Mouse (Mus musculus) layer of hippocampus, adult 8-10 months (tissue): ENCODE measurements around the gene Eif1b. TPM values are rescaled to one million over a fixed set of nuclear protein-coding genes. Genes with fewer than 3 reads are reported as not detected.
"Not testable (repeated sequence)": the region's sequence is repeated elsewhere in the genome, so short reads cannot be mapped to it uniquely, and the experiment has no call there.

Experiments used
- DNase-seq, 2 experiments: peaks; one replicate each; pipeline ENCODE4 v3.0.0; 2022; ENCODE audit warnings: low spot score in 2 of 2
- total RNA-seq, 4 experiments: library from RNA; stranded (reverse); gene quantifications; 2 replicates each; pipeline ENCODE4 v1.2.4; 2022

Eif1b gene
- total RNA-seq, 4 experiments from 2014 or later, result 173 to 207 (median 189) TPM

GRCm38 (mm10) chr9:120521161-120521560 is 29.1 kb downstream of the Eif1b start:
- DNase-seq, result no peak

- DNase-seq, result no peak
Measured at GRCm38 (mm10) chr9:120527270-120527669, 35.2 kb downstream of the Eif1b start.

GRCm38 (mm10) chr9:120527919-120528318 is 35.9 kb downstream of the Eif1b start:
- DNase-seq, result no peak

GRCm38 (mm10) chr9:120528815-120529510 is 36.9 kb downstream of the Eif1b start:
- no peak for DNase-seq

- no peak for DNase-seq
Measured at GRCm38 (mm10) chr9:120530471-120530870, 38.4 kb downstream of the Eif1b start.

- DNase-seq, result no peak
Measured at GRCm38 (mm10) chr9:120532062-120532461, 40.0 kb downstream of the Eif1b start.

- DNase-seq, result no peak
Measured at GRCm38 (mm10) chr9:120532691-120533090, 40.7 kb downstream of the Eif1b start.

GRCm38 (mm10) chr9:120533446-120533950 is 41.5 kb downstream of the Eif1b start:
- DNase-seq, result not testable (repeated sequence)

- peak in 1 of 2 experiments; percentile 6 for DNase-seq
Measured at GRCm38 (mm10) chr9:120539662-120540251, 47.7 kb downstream of the Eif1b start, which contains the start of gene Entpd3. TSS of gene Entpd3 (plus strand) at chr9:120539818.

- DNase-seq, result no peak
Measured at GRCm38 (mm10) chr9:120541411-120541810, 49.4 kb downstream of the Eif1b start.

- DNase-seq, result no peak
Measured at GRCm38 (mm10) chr9:120542241-120542640, 50.2 kb downstream of the Eif1b start.

Other genes starting within 250 kb of the Eif1b start
- gene Myrip, start 190.7 kb upstream of the Eif1b start, total RNA-seq, result 10 to 100 TPM; 45.8 to 63.9 (median 55.6) TPM
- 1 to 10 TPM; 7.1 to 9.9 (median 8.4) TPM for gene Entpd3, start 47.6 kb downstream of the Eif1b start, total RNA-seq
- gene Rpl14, start 79.2 kb downstream of the Eif1b start, total RNA-seq, result 100 to 1,000 TPM; 289 to 388 (median 323) TPM